Mouse (Mus musculus): Measurements from ENCODE around the gene Acot11.

DNA sequence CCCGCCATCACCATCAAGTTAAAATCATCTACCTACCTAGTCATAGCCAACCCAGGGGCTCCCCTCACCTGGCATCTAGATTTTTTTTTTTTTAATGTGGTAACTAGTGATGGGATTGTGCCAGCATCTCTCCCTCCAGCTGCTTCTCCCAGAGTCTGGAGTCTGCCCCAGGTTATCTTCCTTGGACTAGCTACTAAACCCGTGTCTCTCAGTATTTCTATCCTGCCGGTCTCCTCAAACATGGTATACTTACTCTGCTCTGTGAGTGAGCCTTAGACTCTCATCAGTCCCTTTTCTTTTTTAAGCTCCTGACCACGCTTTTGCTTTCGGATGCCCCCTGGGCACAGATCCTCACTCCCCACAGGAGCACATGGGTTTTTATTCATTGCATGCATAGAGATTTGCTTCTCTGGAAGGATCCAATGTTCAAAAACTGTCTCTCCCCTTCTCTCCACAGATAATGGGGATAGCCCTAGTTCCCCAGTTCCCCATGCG, 35.9 kb upstream of the Acot11 start:
- no peak for TF ChIP-seq POLR2A (IDR thresholded peaks at IDR 0.05; ENCODE audit: extremely low read depth, insufficient read depth, low read length)
- no peak for TF ChIP-seq CTCF (IDR thresholded peaks at IDR 0.05; ENCODE audit: extremely low read depth, insufficient read depth, low read length)
